Mouse (Mus musculus): Measurements from ENCODE around the gene Lrp1. TPM values are rescaled to one million over a fixed set of nuclear protein-coding genes. Genes with fewer than 3 reads are reported as not detected.
A peak's percentile ranks its signal among the peaks of the same experiment; 100 is the strongest.

Gene Lrp1
- total and polyA plus RNA-seq, 3 experiments = 3.1 to 51.2 (median 11.8) TPM

DNA sequence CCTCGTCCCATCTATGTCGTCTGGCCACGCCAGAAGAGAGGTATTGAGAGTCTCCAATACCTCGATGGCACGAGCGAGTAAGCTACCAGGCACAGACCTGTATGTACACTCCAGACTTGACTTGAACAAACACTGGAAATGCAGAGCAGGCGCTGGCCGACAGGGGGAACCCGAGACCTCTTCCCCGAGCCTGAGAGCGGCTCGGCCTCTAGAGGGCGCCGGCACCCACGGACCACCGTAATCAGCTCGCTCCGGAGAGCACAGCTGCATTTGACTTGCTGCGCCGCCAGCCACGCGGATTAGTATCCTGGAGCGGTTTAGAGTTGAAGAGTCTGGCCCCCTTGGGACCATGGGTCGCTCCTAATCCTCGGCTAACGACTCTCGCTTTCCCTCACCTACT is 108.1 kb downstream of the Lrp1 start (continued):
- 0 out of 2 replicates have a peak, but pooled peaks have one; percentile 35 for TF ChIP-seq ZMIZ1 (IDR thresholded peaks at IDR 0.05; ENCODE audit: low read depth, low read length)
- peak; percentile 80 for TF ChIP-seq RAD21 (IDR thresholded peaks at IDR 0.05; ENCODE audit: low read depth, low read length)
- TF ChIP-seq NELFE (IDR thresholded peaks at IDR 0.05; ENCODE audit: low read depth, low read length) = peak; percentile 97
- TF ChIP-seq BHLHE40 (IDR thresholded peaks at IDR 0.05; ENCODE audit: low read depth, low read length) = peak; percentile 49
- no peak for TF ChIP-seq MAZ (IDR thresholded peaks at IDR 0.05; ENCODE audit: low read depth, low read length)
- peak; percentile 68 for TF ChIP-seq MAX (IDR thresholded peaks at IDR 0.05; ENCODE audit: low read length)
- peak; percentile 39; the same call in 1 of the 2 replicates for TF ChIP-seq IRF4 (IDR thresholded peaks at IDR 0.05; ENCODE audit: low read depth, low read length)

DNA sequence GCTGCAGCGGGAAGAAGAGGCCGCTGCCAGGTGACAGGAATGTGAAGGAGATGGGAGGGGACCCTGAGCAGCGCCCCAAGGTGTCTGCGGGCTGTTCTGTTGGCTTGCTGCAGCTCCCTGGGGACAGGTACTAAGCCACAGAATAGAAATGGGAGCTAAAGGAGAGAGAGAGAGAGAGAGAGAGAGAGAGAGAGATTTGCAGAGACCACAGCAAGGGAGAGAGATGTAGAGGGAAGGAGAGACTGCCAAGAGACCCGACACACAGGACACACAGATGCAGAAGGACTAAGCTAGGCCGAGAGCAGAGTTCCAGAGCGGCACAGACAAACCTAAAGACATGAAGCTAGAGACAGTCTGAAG is 108.7 kb downstream of the Lrp1 start:
- peak overlapping the region; percentile 88 for H3K27ac ChIP-seq (ENCODE audit: insufficient read depth, low read depth)
- in situ Hi-C loops (cut with MboI; ENCODE audit: low pct_ligation_motif_present, low pct_unique_long_range_greater_than_20kb, low sequenced_read_pairs) (no loop called here), dilution Hi-C loops (cut with MboI; ENCODE audit: extremely low pct_ligation_motif_present, extremely low pct_unique_long_range_greater_than_20kb, low sequenced_read_pairs) (no loop called here)
- H3K9me3 ChIP-seq (replicated peaks; ENCODE audit: low read length) = no peaks in the 10 kb centered on the region
- no peaks in the 10 kb centered on the region for H3K79me2 ChIP-seq (replicated peaks; ENCODE audit: control insufficient read depth, extremely low read depth, insufficient read depth, poor library complexity, severe bottlenecking)
- peaks cover 8 to 23% of the 10 kb centered on the region in 2 experiments for H3K36me3 ChIP-seq (replicated peaks in 1 of 2; ENCODE audit: control insufficient read depth in 1 of 2, insufficient read depth in 1 of 2, low read length in 1 of 2)
- H3K4me3 ChIP-seq (replicated peaks in 1 of 3; ENCODE audit: low read depth in 2 of 3, low read length in 2 of 3, poor library complexity in 1 of 3) = peak overlapping the region; percentile 55 to 67 (median 59)
- H3K4me2 ChIP-seq (ENCODE audit: insufficient read depth, low read depth, poor library complexity, severe bottlenecking) = peak overlapping the region; percentile 86
- TF ChIP-seq MAX (IDR thresholded peaks at IDR 0.05; ENCODE audit: low read length) = no peak
- no peak for TF ChIP-seq MAFK (IDR thresholded peaks at IDR 0.05; ENCODE audit: insufficient replicate concordance, low read length)
- TF ChIP-seq BHLHE40 (IDR thresholded peaks at IDR 0.05; ENCODE audit: low read depth, low read length) = no peak
- no peak for TF ChIP-seq ETS1 (conservative IDR thresholded peaks at IDR 0.05; ENCODE audit: low read depth, low read length)
- 0 out of 2 replicates have a peak, but pooled peaks have one; percentile 4 for TF ChIP-seq MAZ (IDR thresholded peaks at IDR 0.05; ENCODE audit: low read depth, low read length)
- TF ChIP-seq ZC3H11A (IDR thresholded peaks at IDR 0.05; ENCODE audit: low read depth, low read length) = no peak
- no peak for TF ChIP-seq MEF2A (IDR thresholded peaks at IDR 0.05; ENCODE audit: borderline replicate concordance, low read depth, low read length)
- 0 out of 2 replicates have a peak, but pooled peaks have one; percentile 57 for TF ChIP-seq KAT2A (IDR thresholded peaks at IDR 0.05; ENCODE audit: insufficient replicate concordance, low read length)
- peak in 1 of 2 experiments; percentile 45; a peak in 1 of 4 replicates for TF ChIP-seq CTCF (conservative IDR thresholded peaks at IDR 0.05 in 1 of 2, IDR thresholded peaks at IDR 0.05 in 1 of 2; ENCODE audit: low read depth in 2 of 2, low read length in 2 of 2)
- no peak for TF ChIP-seq CHD2 (IDR thresholded peaks at IDR 0.05; ENCODE audit: low read length)
- no peak for TF ChIP-seq SMC3 (IDR thresholded peaks at IDR 0.05; ENCODE audit: low read depth, low read length)
- TF ChIP-seq SIN3A (IDR thresholded peaks at IDR 0.05; ENCODE audit: low read length) = no peak; the same call in 1 of the 2 replicates
- TF ChIP-seq GABPA (IDR thresholded peaks at IDR 0.05; ENCODE audit: insufficient replicate concordance, low read depth, low read length) = no peak
- no peak for TF ChIP-seq NELFE (IDR thresholded peaks at IDR 0.05; ENCODE audit: low read depth, low read length)
- TF ChIP-seq TBP (conservative IDR thresholded peaks at IDR 0.05; ENCODE audit: low read depth, low read length) = no peak
- TF ChIP-seq IRF4 (IDR thresholded peaks at IDR 0.05; ENCODE audit: low read depth, low read length) = no peak
- TF ChIP-seq ELF1 (IDR thresholded peaks at IDR 0.05; ENCODE audit: low read depth, low read length) = no peak
- peak; percentile 7; the same call in 1 of the 2 replicates for TF ChIP-seq MXI1 (IDR thresholded peaks at IDR 0.05; ENCODE audit: low read depth, low read length)
- no peak for TF ChIP-seq JUND (conservative IDR thresholded peaks at IDR 0.05; ENCODE audit: low read depth, low read length)
- TF ChIP-seq RCOR1 (conservative IDR thresholded peaks at IDR 0.05; ENCODE audit: low read depth, low read length) = peak; percentile 62; the same call in 1 of the 2 replicates
- no peak for DNase-seq (ENCODE audit: extremely low read depth)
- H3K4me1 ChIP-seq (ENCODE audit: control insufficient read depth in 1 of 2, insufficient read depth in 2 of 2) = peaks cover 30 to 67% of the 10 kb centered on the region in 2 experiments
- H3K9ac ChIP-seq (ENCODE audit: insufficient read depth, low read depth) = peak overlapping the region; percentile 86
- peaks cover 17% of the 10 kb centered on the region for H3K27me3 ChIP-seq (replicated peaks)
